Mouse (Mus musculus) C2C12 (cell line): Measurements from ENCODE around the gene Pde1c. TPM values are rescaled to one million over a fixed set of nuclear protein-coding genes. Genes with fewer than 3 reads are reported as not detected.

Experiments
- H3K27me3 ChIP-seq: one replicate; pipeline ENCODE4 v1.6.1; 2011; ENCODE audit not compliant: control insufficient read depth, insufficient read depth, insufficient read length
- H3K36me3 ChIP-seq: one replicate; pipeline ENCODE4 v1.6.1; 2011; ENCODE audit not compliant: control insufficient read depth, insufficient read depth
- H3K4me3 ChIP-seq: one replicate; pipeline ENCODE4 v1.5.1; 2011; ENCODE audit warnings: mild to moderate bottlenecking, control low read depth; ENCODE audit not compliant: poor library complexity, insufficient read depth, severe bottlenecking
- H3K79me2 ChIP-seq: one replicate; pipeline ENCODE4 v1.6.1; 2011; ENCODE audit not compliant: control insufficient read depth, insufficient read depth
- H3K79me3 ChIP-seq: one replicate; pipeline ENCODE4 v1.6.1; 2011; ENCODE audit warnings: low read depth, control low read depth
- H3ac ChIP-seq: one replicate; pipeline ENCODE3; 2011; ENCODE audit warnings: low read depth; ENCODE audit not compliant: control insufficient read depth, insufficient read length
- CEBPB ChIP-seq: IDR thresholded peaks from one replicate; pipeline ENCODE4 v1.6.1; 2011; ENCODE audit warnings: low read depth, mild to moderate bottlenecking, control low read depth, moderate library complexity
- CTCF ChIP-seq: IDR thresholded peaks from one replicate; pipeline ENCODE4 v1.5.1; 2011; ENCODE audit not compliant: control insufficient read depth, insufficient read depth, insufficient read length
- FOSL1 ChIP-seq: IDR thresholded peaks from one replicate; pipeline ENCODE4 v1.8.0; 2011; ENCODE audit warnings: mild to moderate bottlenecking, low read length; ENCODE audit not compliant: poor library complexity, insufficient read depth, severe bottlenecking
- MAX ChIP-seq: IDR thresholded peaks from one replicate; pipeline ENCODE4 v1.6.1; 2011; ENCODE audit warnings: mild to moderate bottlenecking, control low read depth
- MYOD1 ChIP-seq: IDR thresholded peaks from one replicate; pipeline ENCODE4 v1.6.1; 2011; ENCODE audit warnings: low read depth; ENCODE audit not compliant: control insufficient read depth, insufficient read length
- MYOG ChIP-seq: IDR thresholded peaks from one replicate; pipeline ENCODE4 v1.6.1; 2011; ENCODE audit not compliant: control insufficient read depth, insufficient read length; ENCODE audit errors: extremely low read depth
- USF1 ChIP-seq: IDR thresholded peaks from one replicate; pipeline ENCODE4 v1.6.1; 2011; ENCODE audit warnings: low read depth, mild to moderate bottlenecking, control low read depth, moderate library complexity
- microRNA-seq: library from miRNA; unstranded; fragments of <30 nt; microRNA quantifications from one replicate; pipeline ENCODE4, GENCODE M21; 2019; ENCODE audit warnings: borderline microRNAs expressed
- polyA plus RNA-seq: library from polyadenylated mRNA; unstranded; fragments of >200 nt; fragmentation: generic; extraction: Trizol; gene quantifications from one replicate; pipeline ENCODE4 v1.2.1, GENCODE M21; 2012; ENCODE audit warnings: missing spikeins

The Pde1c gene
- polyA plus RNA-seq, 1 experiment, result 0.05 TPM

GRCm38 (mm10) chr6:56032231-56032630 lies 536.7 kb downstream of the Pde1c start:
- H3K79me3 ChIP-seq, result no peaks in the 10 kb centered on the region
- no peaks in the 10 kb centered on the region for H3K79me2 ChIP-seq
- no peaks in the 10 kb centered on the region for H3K27me3 ChIP-seq
- no peaks in the 10 kb centered on the region for H3K36me3 ChIP-seq
- H3ac ChIP-seq, result no peak overlapping the region
- no peak overlapping the region for H3K4me3 ChIP-seq
- TF ChIP-seq FOSL1 (no peak), MYOG (no peak), USF1 (no peak), MAX (no peak), MYOD1 (no peak), CTCF (no peak), CEBPB (no peak)

GRCm38 (mm10) chr6:56029986-56030385 lies 538.9 kb downstream of the Pde1c start:
- no peaks in the 10 kb centered on the region for H3K79me3 ChIP-seq
- H3K4me3 ChIP-seq, result no peak overlapping the region
- no peaks in the 10 kb centered on the region for H3K79me2 ChIP-seq
- no peaks in the 10 kb centered on the region for H3K36me3 ChIP-seq
- TF ChIP-seq USF1 (no peak), FOSL1 (no peak), MYOG (no peak), MYOD1 (no peak), CEBPB (no peak), MAX (no peak), CTCF (no peak)
- no peaks in the 10 kb centered on the region for H3K27me3 ChIP-seq
- H3ac ChIP-seq, result no peak overlapping the region

- H3K27me3 ChIP-seq, result no peaks in the 10 kb centered on the region
- no peaks in the 10 kb centered on the region for H3K79me2 ChIP-seq
- no peaks in the 10 kb centered on the region for H3K36me3 ChIP-seq
- H3ac ChIP-seq, result no peak overlapping the region
- TF ChIP-seq FOSL1 (no peak), MYOD1 (no peak), MYOG (no peak), USF1 (no peak), CEBPB (no peak), CTCF (no peak), MAX (no peak)
- no peaks in the 10 kb centered on the region for H3K79me3 ChIP-seq
- H3K4me3 ChIP-seq, result no peak overlapping the region
Observed at GRCm38 (mm10) chr6:56027966-56028365, 540.9 kb downstream of the Pde1c start.

- no peaks in the 10 kb centered on the region for H3K36me3 ChIP-seq
- TF ChIP-seq USF1, result no peak
- no peak for TF ChIP-seq FOSL1
- TF ChIP-seq MYOG, result no peak
- TF ChIP-seq CEBPB, result no peak
- TF ChIP-seq MAX, result no peak
Observed at GRCm38 (mm10) chr6:56027318-56027717, 541.6 kb downstream of the Pde1c start.

GRCm38 (mm10) chr6:56025533-56025932 lies 543.4 kb downstream of the Pde1c start:
- TF ChIP-seq USF1 (no peak), CTCF (no peak), MYOG (no peak), CEBPB (no peak), MYOD1 (no peak), MAX (no peak), FOSL1 (no peak)

More at GRCm38 (mm10) chr6:56027318-56027717, 541.6 kb downstream of the Pde1c start:
- Histone ChIP-seq H3K27me3 (no peaks in the 10 kb centered on the region), H3K79me3 (no peaks in the 10 kb centered on the region), H3ac (no peak overlapping the region), H3K79me2 (no peaks in the 10 kb centered on the region), H3K4me3 (no peak overlapping the region)

More at GRCm38 (mm10) chr6:56025533-56025932, 543.4 kb downstream of the Pde1c start:
- Histone ChIP-seq H3K27me3 (no peaks in the 10 kb centered on the region), H3K36me3 (no peaks in the 10 kb centered on the region), H3K4me3 (no peak overlapping the region), H3K79me3 (no peaks in the 10 kb centered on the region), H3ac (no peak overlapping the region), H3K79me2 (no peaks in the 10 kb centered on the region)

Small RNA genes within 50 kb of the gene (microRNA-seq; reads per million reads assigned to microRNA genes)
- not detected for gene Gm44413

Other genes with a start within 250 kb of the Pde1c start
- 82.9 TPM for gene Lsm5, start 135.6 kb upstream of the Pde1c start, polyA plus RNA-seq
- gene Avl9, start 145.8 kb upstream of the Pde1c start, polyA plus RNA-seq, result 2.1 TPM
- gene Kbtbd2, start 228.7 kb upstream of the Pde1c start, polyA plus RNA-seq, result 14.8 TPM